In the genomic region with DNA sequence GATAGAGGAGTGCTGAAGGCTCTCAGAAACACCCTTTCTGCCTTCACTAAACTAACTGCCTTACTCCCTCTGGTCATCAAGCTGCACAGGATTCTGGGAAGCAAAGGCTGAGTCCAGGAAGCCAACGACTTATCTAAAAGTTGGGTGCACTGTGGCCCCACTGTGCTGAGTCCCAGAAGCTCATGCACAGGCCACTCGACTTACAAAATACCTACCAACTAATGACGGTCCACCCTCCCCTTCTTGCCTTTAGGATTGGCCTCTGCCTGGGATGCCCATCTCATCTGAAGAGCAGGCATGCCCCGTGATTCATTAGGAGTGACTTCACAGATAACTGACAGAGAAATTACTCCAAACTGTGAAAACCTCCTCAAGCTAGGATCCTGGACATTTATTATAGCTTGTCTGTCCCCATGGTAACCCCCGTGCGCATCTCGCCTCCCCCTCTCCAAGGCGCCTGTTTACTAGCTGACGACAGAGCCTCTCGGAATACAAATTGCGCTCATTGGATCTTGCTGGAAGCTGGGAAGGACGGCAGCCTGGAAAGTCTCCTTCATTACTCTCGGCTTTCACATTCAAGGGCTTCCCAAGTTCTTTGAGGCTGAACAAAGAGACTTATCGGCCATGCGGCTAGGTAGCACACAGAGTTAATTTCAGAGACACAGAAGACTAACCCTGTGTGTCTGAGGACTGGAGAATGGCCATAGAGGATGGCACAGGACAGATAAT, we compare ENCODE assay signal across 11 mouse cellular contexts.
A peak's percentile ranks its signal among the peaks of the same experiment; 100 is the strongest.
DNase-seq lines count a peak whose midpoint lies in the region; ATAC-seq and TF ChIP-seq lines count a peak whose summit lies in the region.
"Had no signal": no experiment of that assay in that cellular context is flagged by ENCODE, and none has a peak within 500 bp of the region (broad histone marks: within the 10 kb centered on the region; RNA-seq: fewer than 3 reads in every experiment).

No protein-coding gene starts in this region.

- peak; percentile 95 for ATAC-seq in forebrain, embryonic 14.5 days
- ATAC-seq in midbrain, embryonic 14.5 days (ENCODE audit: low FRiP score, low TSS enrichment): peak; percentile 82

- H3K36me3 ChIP-seq in forebrain, embryonic 14.5 days (ENCODE audit: control insufficient read depth, insufficient read depth, low read length): no peaks in the 10 kb centered on the region
- no peaks in the 10 kb centered on the region for H3K36me3 ChIP-seq in midbrain, embryonic 14.5 days (ENCODE audit: control insufficient read depth, insufficient read depth, low read length)
- H3K36me3 ChIP-seq: embryonic facial prominence, embryonic 13.5 days had no signal

- H3K4me1 ChIP-seq in cortical plate, adult 2 months (ENCODE audit: control insufficient read depth, insufficient read depth, low read length): peaks cover 11% of the 10 kb centered on the region
- H3K4me1 ChIP-seq in forebrain, embryonic 14.5 days (ENCODE audit: control insufficient read depth, insufficient read depth, low read length): peaks cover 13% of the 10 kb centered on the region
- H3K4me1 ChIP-seq in midbrain, embryonic 14.5 days (ENCODE audit: control insufficient read depth, insufficient read depth, low read length): peaks cover 22% of the 10 kb centered on the region
- H3K4me1 ChIP-seq: embryonic facial prominence, embryonic 13.5 days had no signal

- H3K9ac ChIP-seq in forebrain, embryonic 14.5 days (ENCODE audit: low read length): peak overlapping the region; percentile 10; the same call in 1 of the 2 replicates
- no peak overlapping the region for H3K9ac ChIP-seq in midbrain, embryonic 14.5 days (replicated peaks; ENCODE audit: low read length)
- H3K9ac ChIP-seq: embryonic facial prominence, embryonic 13.5 days had no signal

- no peak overlapping the region for H3K4me3 ChIP-seq in cortical plate, adult 2 months (ENCODE audit: insufficient read depth, low read length)
- H3K4me3 ChIP-seq in forebrain, embryonic 14.5 days (ENCODE audit: low read depth, low read length): no peak overlapping the region
- H3K4me3 ChIP-seq in midbrain, embryonic 14.5 days (replicated peaks; ENCODE audit: low read depth, low read length): no peak overlapping the region
- H3K4me3 ChIP-seq: embryonic facial prominence, embryonic 13.5 days; myocyte had no signal

- H3K4me2 ChIP-seq in forebrain, embryonic 14.5 days (ENCODE audit: low read length): peak overlapping the region; percentile 18
- peak overlapping the region; percentile 23 for H3K4me2 ChIP-seq in midbrain, embryonic 14.5 days (ENCODE audit: low read length)
- H3K4me2 ChIP-seq: embryonic facial prominence, embryonic 13.5 days had no signal

- H3K9me3 ChIP-seq in forebrain, embryonic 14.5 days (replicated peaks; ENCODE audit: control insufficient read depth, low read length): no peaks in the 10 kb centered on the region
- no peaks in the 10 kb centered on the region for H3K9me3 ChIP-seq in midbrain, embryonic 14.5 days (ENCODE audit: control insufficient read depth, low read length)
- H3K9me3 ChIP-seq: embryonic facial prominence, embryonic 13.5 days had no signal

- 16% methylated on average over 15 of the region's 15 CpGs for WGBS in forebrain, embryonic 14.5 days
- 27% methylated on average over 15 of the region's 15 CpGs for WGBS in midbrain, embryonic 14.5 days

- no peaks in the 10 kb centered on the region; the same call in 1 of the 2 replicates for H3K27me3 ChIP-seq in forebrain, embryonic 14.5 days (replicated peaks; ENCODE audit: control insufficient read depth, insufficient read depth, low read length)
- peaks cover 10% of the 10 kb centered on the region; the same call in 1 of the 2 replicates for H3K27me3 ChIP-seq in midbrain, embryonic 14.5 days (ENCODE audit: control insufficient read depth, insufficient read depth, low read length)
- H3K27me3 ChIP-seq: embryonic facial prominence, embryonic 13.5 days had no signal

- 0 out of 2 replicates have a peak, but pooled peaks have one; percentile 20 for TF ChIP-seq POLR2A in cortical plate, adult 2 months (IDR thresholded peaks at IDR 0.05; ENCODE audit: extremely low read depth, insufficient read depth, low read length)

- no peak for TF ChIP-seq CTCF in cortical plate, adult 2 months (IDR thresholded peaks at IDR 0.05; ENCODE audit: extremely low read depth, insufficient read depth, low read length)

- intact Hi-C loops in heart, postnatal 25 days (cut with DNase I): no loop called here

- peak; percentile 93 for DNase-seq in forebrain, embryonic 14.5 days (ENCODE audit: low spot score)
- peak; percentile 36 to 50 for DNase-seq in layer of hippocampus, postnatal 10 days (ENCODE audit: low spot score in 2 of 2)
- DNase-seq in midbrain, embryonic 14.5 days: peak; percentile 87
- DNase-seq in gastrocnemius, postnatal 10 days: no peak
- no peak for DNase-seq in heart, postnatal 25 days (ENCODE audit: low spot score)
- no peak for DNase-seq in urinary bladder, adult 18-20 months (ENCODE audit: low spot score in 2 of 2)
- no peak for DNase-seq in thymus, postnatal 0 days (ENCODE audit: low spot score)
- DNase-seq: kidney, adult 18-20 months had no signal

- H3K27ac ChIP-seq in cortical plate, adult 2 months (ENCODE audit: insufficient read depth, low read length): peak overlapping the region; percentile 50; the same call in 1 of the 2 replicates
- peak overlapping the region; percentile 83 for H3K27ac ChIP-seq in forebrain, embryonic 14.5 days (ENCODE audit: low read depth, low read length)
- H3K27ac ChIP-seq in midbrain, embryonic 14.5 days (replicated peaks; ENCODE audit: low read depth, low read length): peak overlapping the region; percentile 85
- H3K27ac ChIP-seq: embryonic facial prominence, embryonic 13.5 days had no signal

Comparison
In these comparisons a context has a peak if more than half of its experiments do, and no peak if none do; other contexts are left out.
1. DNase-seq: peak in forebrain, embryonic 14.5 days (single experiment), layer of hippocampus, postnatal 10 days (2 of 2) and midbrain, embryonic 14.5 days (single experiment); none in gastrocnemius, postnatal 10 days (single experiment), heart, postnatal 25 days (single experiment), urinary bladder, adult 18-20 months (0 of 2) and thymus, postnatal 0 days (single experiment).
2. Peak in every context shown above with its lines, with median percentiles within 50 percentile points of each other: H3K27ac ChIP-seq.